Mouse (Mus musculus) embryonic facial prominence, embryonic 15.5 days (tissue): ENCODE data around the gene A430078G23Rik. TPM values are rescaled to one million over a fixed set of nuclear protein-coding genes. Genes with fewer than 3 reads are reported as not detected.
"Not testable (repeated sequence)": the region's sequence is repeated elsewhere in the genome, so short reads cannot be mapped to it uniquely, and the experiment has no call there.

Source experiments
- ATAC-seq: fragments of 200-750 bp; cut with Nextera tagmentation; 2 replicates; pipeline ENCODE4 v1.8.0; 2017; ENCODE audit warnings: low read depth, moderate TSS enrichment; ENCODE audit not compliant: insufficient number of reproducible peaks, low FRiP score, low TSS enrichment
- H3K27ac ChIP-seq: fragments of 300-500 bp; sonication (generic); replicated peaks from 2 replicates; pipeline ENCODE4 v1.5.1; 2015; ENCODE audit warnings: mild to moderate bottlenecking, inconsistent platforms
- H3K27me3 ChIP-seq: fragments of 300-500 bp; sonication (generic); 2 replicates; pipeline ENCODE4 v1.6.1; 2015; ENCODE audit warnings: inconsistent platforms
- H3K36me3 ChIP-seq: fragments of 300-500 bp; sonication (generic); 2 replicates; pipeline ENCODE4 v1.6.1; 2015; ENCODE audit warnings: mild to moderate bottlenecking, inconsistent platforms
- H3K4me1 ChIP-seq: fragments of 300-500 bp; sonication (generic); 2 replicates; pipeline ENCODE4 v1.6.1; 2015; ENCODE audit warnings: inconsistent platforms
- H3K4me2 ChIP-seq: fragments of 300-500 bp; sonication (generic); replicated peaks from 2 replicates; pipeline ENCODE4 v1.6.1; 2015; ENCODE audit warnings: mild to moderate bottlenecking, inconsistent platforms
- H3K4me3 ChIP-seq: fragments of 300-500 bp; sonication (generic); replicated peaks from 2 replicates; pipeline ENCODE4 v1.5.1; 2015; ENCODE audit warnings: mild to moderate bottlenecking, inconsistent platforms
- H3K9ac ChIP-seq: fragments of 300-500 bp; sonication (generic); 2 replicates; pipeline ENCODE4 v1.6.1; 2015; ENCODE audit warnings: inconsistent platforms
- H3K9me3 ChIP-seq: fragments of 300-500 bp; sonication (generic); replicated peaks from 2 replicates; pipeline ENCODE4 v1.6.1; 2016; ENCODE audit warnings: inconsistent platforms
- WGBS: fragments of 180-500 bp; shearing (Covaris S2); methylation state at CpG from one replicate; pipeline ENCODE4 v1.1.7; 2015; 5-methylcytosine and 5-hydroxymethylcytosine counted together
- polyA plus RNA-seq: library from polyadenylated mRNA; unstranded; fragments of >200 nt; fragmentation: Nextera tagmentation; extraction: Ambion mirVana; gene quantifications from 2 replicates; pipeline ENCODE4 v1.2.1, GENCODE M21; 2015

The A430078G23Rik gene
- 0.17 TPM in 1 of 2 replicates, not detected in the other for polyA plus RNA-seq

- no peaks in the 10 kb centered on the region for H3K4me1 ChIP-seq
- 74% methylated on average over 13 of the region's 13 CpGs for WGBS
- H3K36me3 ChIP-seq: no peaks in the 10 kb centered on the region
- no peaks in the 10 kb centered on the region for H3K9me3 ChIP-seq
- H3K4me3 ChIP-seq: no peak within 1 kb of the TSS
- no peaks in the 10 kb centered on the region for H3K27me3 ChIP-seq
- no peak within 1 kb of the TSS for H3K27ac ChIP-seq
- no peak for ATAC-seq
- H3K9ac ChIP-seq: no peak within 1 kb of the TSS
- H3K4me2 ChIP-seq: no peak within 1 kb of the TSS
Measured at GRCm38 (mm10) chr8:3353189-3353810, at the start of gene A430078G23Rik. Gene A430078G23Rik (plus strand): TSS chr8:3353415.

- not testable (repeated sequence) for H3K9ac ChIP-seq, H3K9me3 ChIP-seq, H3K4me3 ChIP-seq, ATAC-seq, H3K4me2 ChIP-seq, H3K27ac ChIP-seq, H3K36me3 ChIP-seq, H3K27me3 ChIP-seq, H3K4me1 ChIP-seq
- WGBS: 92% methylated on average over 13 of the region's 13 CpGs
Measured at GRCm38 (mm10) chr8:3308205-3308800, 44.9 kb upstream of the A430078G23Rik start.

- H3K4me3 ChIP-seq: no peak overlapping the region
- 81% methylated on average over 11 of the region's 11 CpGs for WGBS
Measured at GRCm38 (mm10) chr8:3309636-3310035, 43.6 kb upstream of the A430078G23Rik start.

GRCm38 (mm10) chr8:3311482-3311881 lies 41.7 kb upstream of the A430078G23Rik start:
- Histone ChIP-seq H3K9ac (no peak overlapping the region), H3K4me3 (no peak overlapping the region), H3K27me3 (no peaks in the 10 kb centered on the region), H3K27ac (no peak overlapping the region), H3K36me3 (no peaks in the 10 kb centered on the region), H3K9me3 (no peaks in the 10 kb centered on the region), H3K4me1 (no peaks in the 10 kb centered on the region), H3K4me2 (no peak overlapping the region)
- no peak for ATAC-seq
- 69% methylated on average over 4 of the region's 4 CpGs for WGBS

More at GRCm38 (mm10) chr8:3309636-3310035, 43.6 kb upstream of the A430078G23Rik start:
- no peaks in the 10 kb centered on the region for H3K9me3 ChIP-seq
- no peak overlapping the region for H3K4me2 ChIP-seq
- ATAC-seq: no peak
- H3K9ac ChIP-seq: no peak overlapping the region
- no peaks in the 10 kb centered on the region for H3K36me3 ChIP-seq
- H3K27me3 ChIP-seq: no peaks in the 10 kb centered on the region
- H3K27ac ChIP-seq: no peak overlapping the region
- no peaks in the 10 kb centered on the region for H3K4me1 ChIP-seq

GRCm38 (mm10) chr8:3313417-3313816 lies 39.8 kb upstream of the A430078G23Rik start:
- H3K9me3 ChIP-seq, ATAC-seq: not testable (repeated sequence)
- 71% methylated on average over 1 of the region's 1 CpGs for WGBS

GRCm38 (mm10) chr8:3313843-3314242 lies 39.4 kb upstream of the A430078G23Rik start:
- ATAC-seq: no peak
- 58% methylated on average over 3 of the region's 3 CpGs for WGBS
- H3K36me3 ChIP-seq: no peaks in the 10 kb centered on the region
- no peak overlapping the region for H3K4me2 ChIP-seq
- no peak overlapping the region for H3K27ac ChIP-seq
- H3K4me1 ChIP-seq: no peaks in the 10 kb centered on the region
- no peak overlapping the region for H3K4me3 ChIP-seq
- no peak overlapping the region for H3K9ac ChIP-seq
- no peaks in the 10 kb centered on the region for H3K27me3 ChIP-seq
- H3K9me3 ChIP-seq: no peaks in the 10 kb centered on the region

More at GRCm38 (mm10) chr8:3313417-3313816, 39.8 kb upstream of the A430078G23Rik start:
- not testable (repeated sequence) for H3K4me3 ChIP-seq, H3K4me2 ChIP-seq, H3K36me3 ChIP-seq, H3K9ac ChIP-seq, H3K27me3 ChIP-seq, H3K4me1 ChIP-seq, H3K27ac ChIP-seq

- Histone ChIP-seq H3K9me3 (no peaks in the 10 kb centered on the region), H3K27me3 (no peaks in the 10 kb centered on the region), H3K27ac (no peak overlapping the region), H3K36me3 (no peaks in the 10 kb centered on the region), H3K4me2 (no peak overlapping the region), H3K4me3 (no peak overlapping the region), H3K4me1 (no peaks in the 10 kb centered on the region), H3K9ac (no peak overlapping the region)
- no peak for ATAC-seq
- WGBS: 73% methylated on average over 2 of the region's 2 CpGs
Measured at GRCm38 (mm10) chr8:3314345-3314744, 38.9 kb upstream of the A430078G23Rik start.

- no peak overlapping the region for H3K9ac ChIP-seq
- WGBS: 88% methylated on average over 5 of the region's 5 CpGs
Measured at GRCm38 (mm10) chr8:3316585-3316984, 36.6 kb upstream of the A430078G23Rik start.

GRCm38 (mm10) chr8:3319267-3319666 lies 33.9 kb upstream of the A430078G23Rik start:
- not testable (repeated sequence) for H3K9me3 ChIP-seq, H3K9ac ChIP-seq, H3K27ac ChIP-seq, H3K4me2 ChIP-seq, ATAC-seq, H3K27me3 ChIP-seq, H3K4me3 ChIP-seq, H3K36me3 ChIP-seq, H3K4me1 ChIP-seq
- WGBS: 92% methylated on average over 11 of the region's 11 CpGs

More at GRCm38 (mm10) chr8:3316585-3316984, 36.6 kb upstream of the A430078G23Rik start:
- no peaks in the 10 kb centered on the region for H3K36me3 ChIP-seq
- H3K4me2 ChIP-seq: no peak overlapping the region
- no peak for ATAC-seq
- H3K27ac ChIP-seq: no peak overlapping the region
- H3K27me3 ChIP-seq: no peaks in the 10 kb centered on the region
- H3K9me3 ChIP-seq: no peaks in the 10 kb centered on the region
- H3K4me3 ChIP-seq: no peak overlapping the region
- H3K4me1 ChIP-seq: no peaks in the 10 kb centered on the region

GRCm38 (mm10) chr8:3324253-3324652 lies 29.0 kb upstream of the A430078G23Rik start:
- Histone ChIP-seq H3K36me3 (no peaks in the 10 kb centered on the region), H3K4me3 (no peak overlapping the region), H3K27me3 (no peaks in the 10 kb centered on the region), H3K9me3 (no peaks in the 10 kb centered on the region), H3K27ac (no peak overlapping the region), H3K9ac (no peak overlapping the region), H3K4me2 (no peak overlapping the region), H3K4me1 (no peaks in the 10 kb centered on the region)
- no peak for ATAC-seq
- 85% methylated on average over 2 of the region's 2 CpGs for WGBS

- 75% methylated on average over 1 of the region's 1 CpGs for WGBS
- H3K27ac ChIP-seq: no peak overlapping the region
- ATAC-seq: no peak
Measured at GRCm38 (mm10) chr8:3327056-3327455, 26.2 kb upstream of the A430078G23Rik start.

More at GRCm38 (mm10) chr8:3327056-3327455, 26.2 kb upstream of the A430078G23Rik start:
- Histone ChIP-seq H3K9ac (no peak overlapping the region), H3K9me3 (no peaks in the 10 kb centered on the region), H3K4me1 (no peaks in the 10 kb centered on the region), H3K36me3 (no peaks in the 10 kb centered on the region), H3K4me3 (no peak overlapping the region), H3K27me3 (no peaks in the 10 kb centered on the region), H3K4me2 (no peak overlapping the region)
